In the genomic region with DNA sequence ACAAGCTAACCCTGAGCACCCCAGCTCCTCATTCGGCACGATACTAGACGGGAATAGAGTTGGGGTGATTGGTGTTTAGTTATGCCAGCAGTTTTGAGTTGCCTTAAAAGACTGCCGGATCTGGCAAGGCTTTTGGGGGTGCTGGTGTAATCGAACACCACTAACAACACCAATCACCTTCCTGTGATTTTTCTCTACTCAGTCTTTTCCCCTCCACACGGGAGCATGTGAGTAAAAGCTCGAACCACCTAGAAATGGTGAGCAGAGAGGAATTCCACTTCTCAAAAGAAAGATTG, we compare ENCODE assay signal across 8 mouse cellular contexts. TPM values are rescaled to one million over a fixed set of nuclear protein-coding genes. Genes with fewer than 3 reads are reported as not detected.
DNase-seq lines count a peak whose midpoint lies in the region; ATAC-seq and TF ChIP-seq lines count a peak whose summit lies in the region.

No protein-coding gene starts in this region.

- dilution Hi-C loops in CH12.LX (cut with MboI; ENCODE audit: extremely low pct_ligation_motif_present, extremely low pct_unique_long_range_greater_than_20kb, low sequenced_read_pairs), result no loop called here

- no peak for DNase-seq in CH12.LX (ENCODE audit: extremely low read depth)
- DNase-seq in liver, embryonic 14.5 days (ENCODE audit: low read depth in 3 of 3, low spot score in 3 of 3), result no peak
- no peak for DNase-seq in cerebellum, adult 11-12 months
- no peak for DNase-seq in ovary, adult 18-20 months (ENCODE audit: low spot score)
- no peak for DNase-seq in layer of hippocampus, adult 18-20 months (ENCODE audit: low spot score in 2 of 2)

- no peaks in the 10 kb centered on the region for H3K9me3 ChIP-seq in erythroblast, embryonic 14.5 days (ENCODE audit: control insufficient read depth, low read length)
- no peaks in the 10 kb centered on the region for H3K9me3 ChIP-seq in CH12.LX (replicated peaks; ENCODE audit: low read length)
- H3K9me3 ChIP-seq in heart, embryonic 16.5 days (replicated peaks; ENCODE audit: control insufficient read depth, low read length), result no peaks in the 10 kb centered on the region
- H3K9me3 ChIP-seq in liver, embryonic 14.5 days (ENCODE audit: control insufficient read depth, low read length), result no peaks in the 10 kb centered on the region

- no peak for TF ChIP-seq CTCF in CH12.LX (conservative IDR thresholded peaks at IDR 0.05 in 1 of 2, IDR thresholded peaks at IDR 0.05 in 1 of 2; ENCODE audit: low read depth in 2 of 2, low read length in 2 of 2)
- TF ChIP-seq CTCF in liver, embryonic 14.5 days (IDR thresholded peaks at IDR 0.05; ENCODE audit: low read depth), result no peak

- TF ChIP-seq EP300 in CH12.LX (IDR thresholded peaks at IDR 0.05; ENCODE audit: low read length), result no peak
- no peak for TF ChIP-seq EP300 in liver, embryonic 14.5 days (IDR thresholded peaks at IDR 0.05; ENCODE audit: low read depth)

- 2% methylated on average over 7 of the region's 7 CpGs for WGBS in heart, embryonic 16.5 days
- 2% methylated on average over 7 of the region's 7 CpGs for WGBS in liver, embryonic 14.5 days (ENCODE audit: insufficient replicate concordance)

- peaks cover 82% of the 10 kb centered on the region for H3K27me3 ChIP-seq in erythroblast, embryonic 14.5 days (ENCODE audit: control insufficient read depth)
- H3K27me3 ChIP-seq in CH12.LX (replicated peaks), result peaks cover 9% of the 10 kb centered on the region
- peaks cover 72% of the 10 kb centered on the region for H3K27me3 ChIP-seq in heart, embryonic 16.5 days (ENCODE audit: control insufficient read depth, insufficient read depth, low read length)
- H3K27me3 ChIP-seq in liver, embryonic 14.5 days (ENCODE audit: control insufficient read depth, insufficient read depth, low read length), result peaks cover 67% of the 10 kb centered on the region

- peak overlapping the region; percentile 82 for H3K4me2 ChIP-seq in CH12.LX (ENCODE audit: insufficient read depth, low read depth, poor library complexity, severe bottlenecking)
- H3K4me2 ChIP-seq in heart, embryonic 16.5 days (ENCODE audit: low read depth, low read length), result peak overlapping the region; percentile 90
- H3K4me2 ChIP-seq in liver, embryonic 14.5 days (ENCODE audit: low read depth), result peak overlapping the region; percentile 45

- H3K4me3 ChIP-seq in erythroblast, embryonic 14.5 days (replicated peaks), result peak overlapping the region; percentile 52
- peak overlapping the region in 2 of 3 experiments; percentile 49 to 59 for H3K4me3 ChIP-seq in CH12.LX (replicated peaks in 1 of 3; ENCODE audit: low read depth in 2 of 3, low read length in 2 of 3, poor library complexity in 1 of 3)
- peak overlapping the region; percentile 60 for H3K4me3 ChIP-seq in heart, embryonic 16.5 days (ENCODE audit: low read length)
- H3K4me3 ChIP-seq in liver, embryonic 14.5 days (ENCODE audit: insufficient read depth in 1 of 2, low read depth in 2 of 2, low read length in 2 of 2), result peak overlapping the region; percentile 37 to 50

- no peak for ATAC-seq in erythroblast, adult 5-6 weeks (replicated peaks; ENCODE audit: low FRiP score, poor library complexity, severe bottlenecking)
- ATAC-seq in heart, embryonic 16.5 days (replicated peaks; ENCODE audit: extremely low read depth, insufficient read depth, low FRiP score), result no peak
- ATAC-seq in liver, embryonic 14.5 days (ENCODE audit: insufficient read depth), result no peak

- no peak for TF ChIP-seq RAD21 in CH12.LX (IDR thresholded peaks at IDR 0.05; ENCODE audit: low read depth, low read length)

- no peaks in the 10 kb centered on the region for H3K79me2 ChIP-seq in CH12.LX (replicated peaks; ENCODE audit: control insufficient read depth, extremely low read depth, insufficient read depth, poor library complexity, severe bottlenecking)

- H3K4me1 ChIP-seq in erythroblast, embryonic 14.5 days (ENCODE audit: control insufficient read depth), result no peaks in the 10 kb centered on the region
- H3K4me1 ChIP-seq in CH12.LX (ENCODE audit: control insufficient read depth in 1 of 2, insufficient read depth in 2 of 2), result peaks cover 0 to 4% of the 10 kb centered on the region in 2 experiments; a peak in 2 of 4 replicates
- peaks cover 26% of the 10 kb centered on the region for H3K4me1 ChIP-seq in heart, embryonic 16.5 days (ENCODE audit: control insufficient read depth, insufficient read depth, low read length)
- peaks cover 0 to 2% of the 10 kb centered on the region in 2 experiments; a peak in 1 of 4 replicates for H3K4me1 ChIP-seq in liver, embryonic 14.5 days (replicated peaks; ENCODE audit: control insufficient read depth in 2 of 2, insufficient read depth in 2 of 2, low read length in 1 of 2)

- H3K9ac ChIP-seq in CH12.LX (ENCODE audit: insufficient read depth, low read depth), result no peak overlapping the region
- no peak overlapping the region for H3K9ac ChIP-seq in heart, embryonic 16.5 days (ENCODE audit: low read length)
- 0 out of 2 replicates have a peak overlapping the region, but pooled peaks have one; percentile 16 for H3K9ac ChIP-seq in liver, embryonic 14.5 days (replicated peaks)

- no peak for TF ChIP-seq POLR2A in CH12.LX (IDR thresholded peaks at IDR 0.05; ENCODE audit: low read depth, low read length)

- in situ Hi-C loops in CH12.LX (cut with MboI; ENCODE audit: low pct_ligation_motif_present, low pct_unique_long_range_greater_than_20kb, low sequenced_read_pairs), result no loop called here

- no peak overlapping the region for H3K27ac ChIP-seq in CH12.LX (ENCODE audit: insufficient read depth, low read depth)
- no peak overlapping the region for H3K27ac ChIP-seq in heart, embryonic 16.5 days (ENCODE audit: low read length)
- H3K27ac ChIP-seq in liver, embryonic 14.5 days, result no peak overlapping the region

- H3K36me3 ChIP-seq in erythroblast, embryonic 14.5 days (ENCODE audit: control insufficient read depth), result no peaks in the 10 kb centered on the region
- no peaks in the 10 kb centered on the region for H3K36me3 ChIP-seq in CH12.LX (replicated peaks in 1 of 2; ENCODE audit: control insufficient read depth in 1 of 2, insufficient read depth in 1 of 2, low read length in 1 of 2)
- H3K36me3 ChIP-seq in heart, embryonic 16.5 days (ENCODE audit: control insufficient read depth, insufficient read depth), result no peaks in the 10 kb centered on the region
- H3K36me3 ChIP-seq in liver, embryonic 14.5 days (replicated peaks; ENCODE audit: control insufficient read depth, insufficient read depth, low read depth), result no peaks in the 10 kb centered on the region

TF ChIP-seq in CH12.LX, 34 proteins besides CTCF, POLR2A, EP300 and RAD21:
- TF ChIP-seq ZC3H11A (IDR thresholded peaks at IDR 0.05; ENCODE audit: low read depth, low read length) (no peak), USF2 (conservative IDR thresholded peaks at IDR 0.05; ENCODE audit: low read depth, low read length) (no peak), TCF12 (IDR thresholded peaks at IDR 0.05; ENCODE audit: low read depth, low read length) (no peak), SMC3 (IDR thresholded peaks at IDR 0.05; ENCODE audit: low read depth, low read length) (no peak), RCOR1 (conservative IDR thresholded peaks at IDR 0.05; ENCODE audit: low read depth, low read length) (no peak), CHD2 (IDR thresholded peaks at IDR 0.05; ENCODE audit: low read length) (no peak), ZNF384 (IDR thresholded peaks at IDR 0.05; ENCODE audit: low read depth, low read length) (no peak), MAX (IDR thresholded peaks at IDR 0.05; ENCODE audit: low read length) (no peak), POLR2AphosphoS2 (IDR thresholded peaks at IDR 0.05; ENCODE audit: low read depth, low read length) (no peak), ZMIZ1 (IDR thresholded peaks at IDR 0.05; ENCODE audit: low read depth, low read length) (no peak), KAT2A (IDR thresholded peaks at IDR 0.05; ENCODE audit: insufficient replicate concordance, low read length) (no peak)

RNA-seq across cellular contexts. Expression of a gene that starts 12.2 kb away (rescaled TPM):
- 0.06 TPM in 1 of 2 replicates, not detected in the other for polyA plus RNA-seq in erythroblast, embryonic 14.5 days (2012)
- not detected in 2 replicates for total RNA-seq in erythroblast, adult 5-6 weeks (2015; ENCODE audit: low replicate concordance)
- not detected in 2 replicates for total RNA-seq in erythroblast, adult 5-6 weeks (2017; ENCODE audit: low replicate concordance)
- total RNA-seq in CH12.LX (2012; rRNA removed) (0.25 and 0.47 TPM in 2 replicates), CH12.LX (2014; rRNA removed) (0.90 and 1.3 TPM in 2 replicates)
- 0.71 and 0.77 TPM in 2 replicates for polyA plus RNA-seq in CH12.LX (2012; ENCODE audit: insufficient read length, low read depth)
- polyA plus RNA-seq in heart, embryonic 16.5 days (2015; fragmentation: Nextera tagmentation; extraction: Ambion mirVana), result 0.50 and 0.65 TPM in 2 replicates
- polyA plus RNA-seq in liver, embryonic 14.5 days (2012; rRNA removed), result 2.5 and 2.8 TPM in 2 replicates
- polyA plus RNA-seq in liver, embryonic 14.5 days (2014; fragmentation: Nextera tagmentation; extraction: Ambion mirVana), result 1.4 and 1.5 TPM in 2 replicates
- total RNA-seq in layer of hippocampus, adult 18-20 months (2021), result not detected
